Mouse (Mus musculus) midbrain, embryonic 13.5 days (tissue): Measurements from ENCODE around the gene Dmd. TPM values are rescaled to one million over a fixed set of nuclear protein-coding genes. Genes with fewer than 3 reads are reported as not detected.

ENCODE experiments used
- ATAC-seq: fragments of 200-750 bp; cut with Nextera tagmentation; 2 replicates; pipeline ENCODE4 v1.8.0; 2017; ENCODE audit warnings: mild to moderate bottlenecking, moderate TSS enrichment, moderate library complexity
- H3K27ac ChIP-seq: fragments of 300-500 bp; sonication (generic); 2 replicates; pipeline ENCODE4 v1.5.1; 2015; ENCODE audit warnings: inconsistent platforms, mild to moderate bottlenecking, moderate library complexity
- H3K27me3 ChIP-seq: fragments of 300-500 bp; sonication (generic); 2 replicates; pipeline ENCODE4 v1.6.1; 2015; ENCODE audit warnings: mild to moderate bottlenecking, inconsistent platforms
- H3K36me3 ChIP-seq: fragments of 300-500 bp; sonication (generic); 2 replicates; pipeline ENCODE4 v1.6.1; 2015; ENCODE audit warnings: mild to moderate bottlenecking, inconsistent platforms
- H3K4me1 ChIP-seq: fragments of 300-500 bp; sonication (generic); replicated peaks from 2 replicates; pipeline ENCODE4 v1.6.1; 2015; ENCODE audit warnings: inconsistent platforms
- H3K4me2 ChIP-seq: fragments of 300-500 bp; sonication (generic); replicated peaks from 2 replicates; pipeline ENCODE4 v1.6.1; 2015; ENCODE audit warnings: moderate library complexity, mild to moderate bottlenecking, inconsistent platforms
- H3K4me3 ChIP-seq: fragments of 300-500 bp; sonication (generic); replicated peaks from 2 replicates; pipeline ENCODE4 v1.5.1; 2015; ENCODE audit warnings: mild to moderate bottlenecking, inconsistent platforms
- H3K9ac ChIP-seq: fragments of 300-500 bp; sonication (generic); replicated peaks from 2 replicates; pipeline ENCODE4 v1.6.1; 2015; ENCODE audit warnings: mild to moderate bottlenecking, inconsistent platforms
- H3K9me3 ChIP-seq: fragments of 300-500 bp; sonication (generic); 2 replicates; pipeline ENCODE4 v1.6.1; 2016; ENCODE audit warnings: mild to moderate bottlenecking, inconsistent platforms
- WGBS: fragments of 180-500 bp; shearing (Covaris S2); methylation state at CpG from one replicate; pipeline ENCODE4 v1.1.7; 2015; 5-methylcytosine and 5-hydroxymethylcytosine counted together
- polyA plus RNA-seq: library from polyadenylated mRNA; unstranded; fragments of >200 nt; fragmentation: Nextera tagmentation; extraction: Ambion mirVana; gene quantifications from 2 replicates; pipeline ENCODE4 v1.2.1, GENCODE M21; 2015

Gene Dmd
- polyA plus RNA-seq, 1 experiment from 2014 or later, result 18.8 TPM

GRCm38 (mm10) chrX:85079174-85079573, 2130.5 kb downstream of the Dmd start:
- Histone ChIP-seq H3K9ac (no peak overlapping the region), H3K4me2 (no peak overlapping the region), H3K4me3 (no peak overlapping the region), H3K9me3 (no peaks in the 10 kb centered on the region), H3K36me3 (no peaks in the 10 kb centered on the region), H3K27ac (no peak overlapping the region), H3K4me1 (no peaks in the 10 kb centered on the region), H3K27me3 (no peaks in the 10 kb centered on the region)
- ATAC-seq, result no peak
- WGBS, result 71% methylated on average over 2 of the region's 2 CpGs

DNA sequence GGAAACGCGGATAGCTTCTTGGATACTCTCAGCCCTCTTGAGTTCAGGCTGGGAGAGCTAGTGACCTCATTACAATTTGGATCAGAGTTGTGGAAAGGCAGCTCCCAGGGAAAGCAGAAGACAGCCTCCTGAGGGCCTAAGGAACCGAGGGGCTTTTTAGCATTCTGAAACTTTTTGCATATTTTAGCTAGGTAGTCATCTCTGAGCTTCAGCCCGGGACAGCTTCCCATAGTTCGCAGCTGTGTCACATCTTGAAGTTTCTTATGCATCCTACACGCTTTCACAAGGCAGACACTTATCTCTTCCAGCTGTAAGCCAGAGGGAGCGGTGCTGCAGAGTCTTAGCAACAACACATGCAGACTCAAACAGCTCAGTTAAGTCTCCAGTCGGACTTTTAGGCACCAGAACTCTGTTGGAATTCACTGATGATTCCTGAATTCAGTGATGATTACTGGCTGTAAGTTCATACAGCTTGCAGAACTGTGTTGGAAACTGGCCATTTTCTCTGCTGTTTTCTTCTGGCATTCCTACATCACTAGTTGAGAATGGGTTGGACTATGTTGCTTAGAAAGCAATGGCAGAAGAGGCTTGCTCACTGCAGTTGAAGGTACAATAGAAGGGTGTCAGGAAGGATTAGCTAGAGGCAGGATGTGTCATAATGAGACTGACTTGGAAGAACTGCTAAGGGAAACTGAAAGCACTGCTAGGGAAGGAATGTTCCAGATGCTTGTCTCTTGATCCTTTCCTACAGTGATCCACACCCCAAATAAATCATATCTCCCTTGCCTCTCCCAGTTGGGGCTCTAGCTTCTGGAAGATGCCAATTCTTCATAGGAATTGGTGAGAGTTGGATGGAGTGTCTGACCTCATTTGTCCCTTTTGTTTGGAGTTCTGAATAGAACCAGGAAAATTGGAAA, 2135.8 kb downstream of the Dmd start:
- no peak for ATAC-seq
- no peaks in the 10 kb centered on the region for H3K36me3 ChIP-seq
- WGBS, result 55% methylated on average over 8 of the region's 8 CpGs
- no peaks in the 10 kb centered on the region for H3K9me3 ChIP-seq
- no peak overlapping the region for H3K4me3 ChIP-seq
- no peak overlapping the region for H3K4me2 ChIP-seq
- H3K9ac ChIP-seq, result no peak overlapping the region
- H3K4me1 ChIP-seq, result no peaks in the 10 kb centered on the region
- H3K27ac ChIP-seq, result no peak overlapping the region
- no peaks in the 10 kb centered on the region for H3K27me3 ChIP-seq

DNA sequence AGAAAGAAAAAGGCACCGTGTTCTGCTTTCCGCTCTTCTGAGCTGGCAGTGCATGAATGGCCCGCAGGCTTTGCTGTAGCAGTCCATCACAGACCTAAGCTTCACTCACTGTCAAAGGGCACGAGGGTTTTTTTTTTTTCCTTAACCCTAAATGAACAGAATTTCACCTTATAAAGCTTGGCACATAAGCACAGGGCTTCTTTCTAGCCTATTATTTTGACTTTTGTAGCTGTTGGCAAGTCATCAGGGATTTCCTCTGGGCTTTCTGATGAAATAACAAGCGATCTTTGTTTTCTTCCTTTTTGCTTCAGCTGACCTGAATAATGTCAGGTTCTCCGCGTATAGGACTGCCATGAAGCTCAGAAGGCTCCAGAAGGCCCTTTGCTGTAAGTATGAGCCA, 2140.8 kb downstream of the Dmd start:
- Histone ChIP-seq H3K4me2 (no peak overlapping the region), H3K9me3 (no peaks in the 10 kb centered on the region), H3K27me3 (no peaks in the 10 kb centered on the region), H3K9ac (no peak overlapping the region), H3K36me3 (no peaks in the 10 kb centered on the region), H3K4me3 (no peak overlapping the region), H3K27ac (no peak overlapping the region), H3K4me1 (no peaks in the 10 kb centered on the region)
- WGBS, result 55% methylated on average over 7 of the region's 7 CpGs
- ATAC-seq, result no peak

DNA sequence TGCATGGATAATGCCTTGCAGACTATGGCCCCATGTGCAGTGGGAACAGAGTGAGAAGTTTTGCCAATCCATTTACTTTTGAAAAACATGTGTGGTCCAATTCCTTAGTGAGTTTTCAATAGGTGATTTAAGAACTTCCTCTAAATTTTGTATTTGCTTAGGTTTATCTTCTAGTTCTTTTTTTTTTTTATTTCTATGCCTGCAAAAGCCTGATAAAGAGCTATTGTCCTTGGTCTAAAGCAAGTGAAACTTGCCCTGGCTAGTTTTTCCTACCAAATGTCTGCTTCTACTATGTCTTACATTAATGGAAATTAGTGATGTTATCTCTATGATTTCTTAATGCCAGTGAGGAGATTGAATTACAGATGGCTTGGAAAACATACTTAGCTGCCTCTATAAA, 2144.7 kb downstream of the Dmd start:
- Histone ChIP-seq H3K36me3 (no peaks in the 10 kb centered on the region), H3K4me3 (no peak overlapping the region), H3K9ac (no peak overlapping the region), H3K27me3 (no peaks in the 10 kb centered on the region), H3K9me3 (no peaks in the 10 kb centered on the region), H3K4me2 (no peak overlapping the region), H3K27ac (no peak overlapping the region), H3K4me1 (no peaks in the 10 kb centered on the region)
- ATAC-seq, result no peak

- ATAC-seq, result no peak
- no peaks in the 10 kb centered on the region for H3K9me3 ChIP-seq
- no peaks in the 10 kb centered on the region for H3K27me3 ChIP-seq
- no peaks in the 10 kb centered on the region for H3K36me3 ChIP-seq
- no peaks in the 10 kb centered on the region for H3K4me1 ChIP-seq
- H3K27ac ChIP-seq, result no peak overlapping the region
- no peak overlapping the region for H3K9ac ChIP-seq
- no peak overlapping the region for H3K4me2 ChIP-seq
- H3K4me3 ChIP-seq, result no peak overlapping the region
Observed at GRCm38 (mm10) chrX:85098691-85099090, 2150.0 kb downstream of the Dmd start.

DNA sequence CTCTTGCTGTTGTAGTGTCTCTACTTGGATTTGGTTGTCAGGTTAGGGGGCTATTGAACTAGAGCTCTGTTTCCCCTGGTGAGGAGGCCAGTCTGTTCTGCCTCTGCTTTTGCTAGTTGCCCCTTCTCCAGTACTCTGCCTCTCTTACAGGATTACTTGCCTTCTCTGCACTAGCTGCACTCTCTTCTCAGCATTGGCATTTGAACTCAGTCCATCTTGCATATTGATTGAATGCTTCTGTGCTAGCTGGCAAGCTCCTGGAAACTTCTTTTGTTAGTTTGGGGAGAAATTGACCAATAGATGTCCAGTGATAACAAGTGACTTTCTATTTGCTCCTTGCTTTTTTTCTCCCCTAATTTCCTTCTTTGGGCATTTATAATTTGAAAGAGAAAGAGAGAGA, 2163.7 kb downstream of the Dmd start:
- Histone ChIP-seq H3K27me3 (no peaks in the 10 kb centered on the region), H3K36me3 (no peaks in the 10 kb centered on the region), H3K4me2 (no peak overlapping the region), H3K27ac (no peak overlapping the region), H3K9ac (no peak overlapping the region), H3K4me1 (no peaks in the 10 kb centered on the region), H3K4me3 (no peak overlapping the region), H3K9me3 (no peaks in the 10 kb centered on the region)
- no peak for ATAC-seq

DNA sequence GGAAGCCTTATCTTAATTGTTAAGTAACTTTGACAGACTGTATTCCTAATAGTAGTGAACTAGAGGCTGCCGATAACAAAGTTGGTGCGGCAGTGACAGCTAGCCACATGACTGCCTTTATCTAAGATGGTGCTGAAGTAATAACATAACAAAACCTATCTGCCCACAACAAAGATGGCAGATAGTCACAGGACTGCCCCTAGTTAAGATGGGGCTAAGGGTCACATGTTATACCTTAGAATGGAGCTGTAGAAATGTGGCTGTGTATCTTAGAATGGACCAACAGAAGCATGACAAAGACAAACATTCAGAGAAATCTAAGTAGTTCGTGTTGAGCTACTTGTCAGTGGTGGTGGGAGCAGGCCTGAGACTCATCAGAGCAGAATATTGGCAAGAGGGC, 2184.0 kb downstream of the Dmd start:
- Histone ChIP-seq H3K27me3 (no peaks in the 10 kb centered on the region), H3K9ac (no peak overlapping the region), H3K4me3 (no peak overlapping the region), H3K4me2 (no peak overlapping the region), H3K36me3 (no peaks in the 10 kb centered on the region), H3K27ac (no peak overlapping the region), H3K9me3 (no peaks in the 10 kb centered on the region), H3K4me1 (no peaks in the 10 kb centered on the region)
- WGBS, result 78% methylated on average over 3 of the region's 3 CpGs
- ATAC-seq, result no peak

- Histone ChIP-seq H3K4me3 (no peak overlapping the region), H3K36me3 (no peaks in the 10 kb centered on the region), H3K27me3 (no peaks in the 10 kb centered on the region), H3K27ac (no peak overlapping the region), H3K9me3 (no peaks in the 10 kb centered on the region), H3K4me2 (no peak overlapping the region), H3K9ac (no peak overlapping the region), H3K4me1 (no peaks in the 10 kb centered on the region)
- no peak for ATAC-seq
- 85% methylated on average over 5 of the region's 5 CpGs for WGBS
Observed at GRCm38 (mm10) chrX:85137293-85137692, 2188.6 kb downstream of the Dmd start.

DNA sequence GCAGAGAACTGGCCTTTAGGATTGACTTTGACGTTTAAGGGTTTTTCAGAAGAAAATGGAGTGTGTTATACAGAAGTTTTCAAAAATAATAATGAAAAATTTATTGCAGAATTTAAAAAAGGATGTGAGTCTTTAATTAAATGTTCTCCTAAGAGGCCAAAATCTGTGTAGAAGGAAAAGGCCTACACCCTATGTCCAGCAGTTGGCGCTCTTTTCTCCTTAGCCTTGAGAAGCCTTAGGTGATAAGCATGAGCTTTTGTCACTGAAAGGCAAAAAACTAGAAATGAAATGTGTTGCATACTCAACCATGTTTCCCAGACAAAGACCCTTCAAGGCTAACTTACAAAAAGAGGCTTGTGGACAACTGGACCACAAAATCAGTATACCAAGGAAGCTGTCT, 2222.6 kb downstream of the Dmd start:
- 60% methylated on average over 2 of the region's 2 CpGs for WGBS
- Histone ChIP-seq H3K9ac (no peak overlapping the region), H3K27ac (no peak overlapping the region), H3K4me3 (no peak overlapping the region), H3K4me1 (no peaks in the 10 kb centered on the region), H3K4me2 (no peak overlapping the region), H3K27me3 (no peaks in the 10 kb centered on the region), H3K36me3 (no peaks in the 10 kb centered on the region), H3K9me3 (no peaks in the 10 kb centered on the region)
- ATAC-seq, result no peak

GRCm38 (mm10) chrX:85187565-85187964, 2238.9 kb downstream of the Dmd start:
- 46% methylated on average over 2 of the region's 2 CpGs for WGBS
- no peaks in the 10 kb centered on the region for H3K4me1 ChIP-seq
- no peak overlapping the region for H3K9ac ChIP-seq
- H3K9me3 ChIP-seq, result no peaks in the 10 kb centered on the region
- no peaks in the 10 kb centered on the region for H3K36me3 ChIP-seq
- peaks cover 16% of the 10 kb centered on the region for H3K27me3 ChIP-seq
- H3K27ac ChIP-seq, result no peak overlapping the region
- no peak overlapping the region for H3K4me3 ChIP-seq
- no peak overlapping the region for H3K4me2 ChIP-seq
- no peak for ATAC-seq

GRCm38 (mm10) chrX:85193856-85194255, 2245.2 kb downstream of the Dmd start:
- ATAC-seq, result no peak
- Histone ChIP-seq H3K27ac (no peak overlapping the region), H3K4me3 (no peak overlapping the region), H3K36me3 (no peaks in the 10 kb centered on the region), H3K9ac (no peak overlapping the region), H3K9me3 (no peaks in the 10 kb centered on the region), H3K4me2 (no peak overlapping the region), H3K4me1 (no peaks in the 10 kb centered on the region), H3K27me3 (peaks cover 12% of the 10 kb centered on the region; the same call in 1 of the 2 replicates)

DNA sequence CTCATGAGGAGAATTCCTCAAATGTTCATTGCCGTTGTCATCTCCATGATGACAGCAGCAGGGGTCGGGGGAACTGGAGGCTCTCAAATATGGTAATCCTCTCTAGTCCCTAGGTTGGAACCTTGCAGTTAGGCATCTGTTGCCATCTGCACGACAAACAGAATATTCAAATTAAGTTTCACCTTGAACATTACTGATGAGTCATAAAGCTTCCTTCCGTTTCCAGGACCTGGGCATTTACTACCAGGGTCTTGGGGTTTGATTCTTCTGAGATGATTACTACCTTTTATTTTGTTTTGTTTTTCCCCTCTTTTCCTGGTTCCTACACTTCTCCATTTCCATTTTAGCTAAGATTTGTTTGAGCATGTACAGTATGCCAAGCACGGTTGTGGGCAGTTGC, 2249.0 kb downstream of the Dmd start:
- no peaks in the 10 kb centered on the region for H3K4me1 ChIP-seq
- H3K9me3 ChIP-seq, result no peaks in the 10 kb centered on the region
- no peak overlapping the region for H3K27ac ChIP-seq
- no peak overlapping the region for H3K9ac ChIP-seq
- peaks cover 3% of the 10 kb centered on the region; the same call in 1 of the 2 replicates for H3K27me3 ChIP-seq
- H3K4me3 ChIP-seq, result no peak overlapping the region
- ATAC-seq, result no peak
- 86% methylated on average over 5 of the region's 5 CpGs for WGBS
- H3K4me2 ChIP-seq, result no peak overlapping the region
- H3K36me3 ChIP-seq, result no peaks in the 10 kb centered on the region

DNA sequence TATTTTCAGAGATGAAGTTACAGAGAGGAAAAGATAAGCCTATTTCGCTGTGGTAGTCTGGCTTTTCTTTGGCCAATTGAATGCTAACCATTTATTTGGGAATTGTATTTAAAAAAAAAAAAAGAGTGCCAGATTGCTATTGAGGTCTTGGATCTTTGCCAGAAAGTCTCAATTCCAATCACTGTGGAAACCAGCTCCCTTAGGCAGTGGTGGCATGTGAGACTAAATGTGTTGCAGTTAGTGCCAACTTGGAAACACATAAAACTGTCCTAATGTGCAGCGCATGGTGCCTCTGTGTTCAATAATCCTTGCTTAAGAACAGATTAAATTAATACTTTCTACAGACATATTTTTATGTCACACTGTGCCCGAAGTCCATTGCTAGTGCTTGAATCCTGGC, 2250.7 kb downstream of the Dmd start:
- Histone ChIP-seq H3K36me3 (no peaks in the 10 kb centered on the region), H3K4me1 (no peaks in the 10 kb centered on the region), H3K4me2 (no peak overlapping the region), H3K9ac (no peak overlapping the region), H3K4me3 (no peak overlapping the region), H3K27me3 (no peaks in the 10 kb centered on the region), H3K27ac (no peak overlapping the region), H3K9me3 (no peaks in the 10 kb centered on the region)
- no peak for ATAC-seq
- WGBS, result 68% methylated on average over 3 of the region's 3 CpGs
